Mouse (Mus musculus) intestine, postnatal 0 days (tissue): ENCODE data around the gene Spc24. TPM values are rescaled to one million over a fixed set of nuclear protein-coding genes. Genes with fewer than 3 reads are reported as not detected.
A peak's percentile ranks its signal among the peaks of the same experiment; 100 is the strongest.

Experiments used
- ATAC-seq: fragments of 200-750 bp; cut with Nextera tagmentation; 2 replicates; pipeline ENCODE4 v1.8.0; 2017; ENCODE audit warnings: mild to moderate bottlenecking, moderate TSS enrichment, moderate library complexity
- H3K27ac ChIP-seq: fragments of 300-500 bp; sonication (generic); 2 replicates; pipeline ENCODE4 v1.5.1; 2014; ENCODE audit warnings: mild to moderate bottlenecking, low read depth, low read length, moderate library complexity
- H3K27me3 ChIP-seq: fragments of 300-500 bp; sonication (generic); replicated peaks from 2 replicates; pipeline ENCODE4 v1.6.1; 2014; ENCODE audit warnings: low read length, mixed read lengths; ENCODE audit not compliant: control insufficient read depth, insufficient read depth
- H3K36me3 ChIP-seq: fragments of 300-500 bp; sonication (generic); 2 replicates; pipeline ENCODE4 v1.6.1; 2014; ENCODE audit warnings: mild to moderate bottlenecking, moderate library complexity; ENCODE audit not compliant: control insufficient read depth, insufficient read depth
- H3K4me1 ChIP-seq: fragments of 300-500 bp; sonication (generic); replicated peaks from 2 replicates; pipeline ENCODE4 v1.6.1; 2014; ENCODE audit warnings: antibody characterized with exemption, low read length, mixed read lengths; ENCODE audit not compliant: control insufficient read depth, insufficient read depth
- H3K4me2 ChIP-seq: fragments of 300-500 bp; sonication (generic); replicated peaks from 2 replicates; pipeline ENCODE4 v1.6.1; 2014; ENCODE audit warnings: low read depth, mild to moderate bottlenecking, moderate library complexity
- H3K4me3 ChIP-seq: fragments of 300-500 bp; sonication (generic); 2 replicates; pipeline ENCODE4 v1.5.1; 2014; ENCODE audit warnings: low read depth, low read length
- H3K9ac ChIP-seq: fragments of 300-500 bp; sonication (generic); 2 replicates; pipeline ENCODE4 v1.6.1; 2014; ENCODE audit warnings: mild to moderate bottlenecking, low read depth, low read length
- H3K9me3 ChIP-seq: fragments of 300-500 bp; sonication (generic); 2 replicates; pipeline ENCODE4 v1.6.1; 2016; ENCODE audit warnings: mixed run types; ENCODE audit not compliant: control insufficient read depth
- CTCF ChIP-seq: sonication (generic); IDR thresholded peaks from 2 replicates; pipeline ENCODE4 v1.5.1; 2016; ENCODE audit warnings: low read depth, mild to moderate bottlenecking, control low read depth, antibody characterized with exemption, moderate library complexity
- WGBS: fragments of 180-500 bp; shearing (Covaris S2); extraction: QIAGEN DNeasy Blood & Tissue Kit; methylation state at CpG from one replicate; pipeline ENCODE4 v1.1.7; 2014; 5-methylcytosine and 5-hydroxymethylcytosine counted together
- polyA plus RNA-seq: library from polyadenylated mRNA; unstranded; fragments of >200 nt; fragmentation: Nextera tagmentation; extraction: Ambion mirVana; gene quantifications from 2 replicates; pipeline ENCODE4 v1.2.1, GENCODE M21; 2015

The Spc24 gene
- polyA plus RNA-seq, 1 experiment from 2014 or later: 32.4 TPM

GRCm38 (mm10) chr9:21751347-21751746 lies 8.8 kb downstream of the Spc24 start:
- TF ChIP-seq CTCF: peak; percentile 48
- 58% methylated on average over 6 of the region's 6 CpGs for WGBS
- Histone ChIP-seq H3K9ac (no peak overlapping the region), H3K27ac (peak overlapping the region; percentile 80; the same call in 1 of the 2 replicates), H3K36me3 (peaks cover 41% of the 10 kb centered on the region), H3K4me3 (no peak overlapping the region), H3K4me1 (peaks cover 11% of the 10 kb centered on the region; the same call in 1 of the 2 replicates), H3K4me2 (no peak overlapping the region), H3K27me3 (no peaks in the 10 kb centered on the region), H3K9me3 (no peaks in the 10 kb centered on the region)
- no peak for ATAC-seq

GRCm38 (mm10) chr9:21750370-21750769 lies 9.7 kb downstream of the Spc24 start:
- no peaks in the 10 kb centered on the region for H3K27me3 ChIP-seq
- H3K9me3 ChIP-seq: no peaks in the 10 kb centered on the region
- H3K4me1 ChIP-seq: peaks cover 11% of the 10 kb centered on the region; the same call in 1 of the 2 replicates
- no peak for ATAC-seq
- no peak overlapping the region for H3K4me3 ChIP-seq
- no peak overlapping the region for H3K9ac ChIP-seq
- peaks cover 51% of the 10 kb centered on the region for H3K36me3 ChIP-seq
- no peak overlapping the region for H3K27ac ChIP-seq
- WGBS: 76% methylated on average over 3 of the region's 3 CpGs
- H3K4me2 ChIP-seq: no peak overlapping the region
- TF ChIP-seq CTCF: no peak

- Histone ChIP-seq H3K9ac (no peak overlapping the region), H3K9me3 (no peaks in the 10 kb centered on the region), H3K4me2 (no peak overlapping the region), H3K27me3 (no peaks in the 10 kb centered on the region), H3K27ac (no peak overlapping the region), H3K4me3 (no peak overlapping the region), H3K4me1 (peaks cover 11% of the 10 kb centered on the region; the same call in 1 of the 2 replicates), H3K36me3 (peaks cover 59% of the 10 kb centered on the region)
- 87% methylated on average over 6 of the region's 6 CpGs for WGBS
- no peak for TF ChIP-seq CTCF
- no peak for ATAC-seq
Observed at GRCm38 (mm10) chr9:21749382-21750118, 10.6 kb downstream of the Spc24 start.

GRCm38 (mm10) chr9:21748491-21748890 lies 11.6 kb downstream of the Spc24 start:
- no peak for TF ChIP-seq CTCF
- 0 out of 2 replicates have a peak overlapping the region, but pooled peaks have one; percentile 1 for H3K27ac ChIP-seq
- H3K27me3 ChIP-seq: no peaks in the 10 kb centered on the region
- ATAC-seq: no peak
- no peak overlapping the region for H3K9ac ChIP-seq
- H3K4me2 ChIP-seq: no peak overlapping the region
- no peaks in the 10 kb centered on the region for H3K9me3 ChIP-seq
- peaks cover 3% of the 10 kb centered on the region; the same call in 1 of the 2 replicates for H3K4me1 ChIP-seq
- H3K36me3 ChIP-seq: peaks cover 70% of the 10 kb centered on the region
- 71% methylated on average over 10 of the region's 10 CpGs for WGBS
- no peak overlapping the region for H3K4me3 ChIP-seq

GRCm38 (mm10) chr9:21748033-21748432 lies 12.1 kb downstream of the Spc24 start:
- Histone ChIP-seq H3K4me1 (peaks cover 2% of the 10 kb centered on the region; the same call in 1 of the 2 replicates), H3K4me2 (no peak overlapping the region), H3K9ac (no peak overlapping the region), H3K27ac (0 out of 2 replicates have a peak overlapping the region, but pooled peaks have one; percentile 1), H3K9me3 (no peaks in the 10 kb centered on the region), H3K4me3 (no peak overlapping the region), H3K36me3 (peaks cover 71% of the 10 kb centered on the region), H3K27me3 (no peaks in the 10 kb centered on the region)
- 49% methylated on average over 7 of the region's 7 CpGs for WGBS
- no peak for TF ChIP-seq CTCF
- ATAC-seq: no peak

- H3K4me1 ChIP-seq: no peaks in the 10 kb centered on the region
- no peaks in the 10 kb centered on the region for H3K9me3 ChIP-seq
- WGBS: 81% methylated on average over 3 of the region's 3 CpGs
- H3K4me3 ChIP-seq: no peak overlapping the region
- no peaks in the 10 kb centered on the region for H3K27me3 ChIP-seq
- TF ChIP-seq CTCF: no peak
- H3K4me2 ChIP-seq: no peak overlapping the region
- H3K36me3 ChIP-seq: peaks cover 78% of the 10 kb centered on the region
- H3K9ac ChIP-seq: no peak overlapping the region
- no peak for ATAC-seq
- H3K27ac ChIP-seq: no peak overlapping the region
Observed at GRCm38 (mm10) chr9:21747238-21747774, 12.8 kb downstream of the Spc24 start.
